Mouse (Mus musculus) T-helper 1 cell (primary cell): ENCODE results near the gene Gpank1.

Experiments used
- in situ Hi-C: fragments of 300-600 bp; cut with MboI, MseI; formaldehyde crosslinking; loops from one replicate; pipeline ENCODE4 v1.15.1; 2025; ENCODE audit warnings: high pct_unique_total_duplicates

Gpank1 gene

GRCm38 (mm10) chr17:35121143-35121799 lies at the start of gene Gpank1:
TSS of gene Gpank1 (plus strand) at chr17:35121455.
- in situ Hi-C loops = loop anchor here (25.0 kb wide), 1 partner anchor 484 kb away; the partner anchor contains the start of genes Atf6b, Fkbpl, Ppt2 and Prrt1

GRCm38 (mm10) chr17:35074097-35074496 lies 47.2 kb upstream of the Gpank1 start:
- in situ Hi-C loops = no loop called here

GRCm38 (mm10) chr17:35076507-35077176 lies 44.6 kb upstream of the Gpank1 start, which contains the start of gene Ly6g6e:
TSS of gene Ly6g6e (plus strand) at chr17:35076902.
- in situ Hi-C loops = no loop called here

- in situ Hi-C loops = no loop called here
Measured at GRCm38 (mm10) chr17:35077285-35077684, 44.0 kb upstream of the Gpank1 start.

- in situ Hi-C loops = no loop called here
Measured at GRCm38 (mm10) chr17:35077786-35078233, 43.4 kb upstream of the Gpank1 start, which contains the start of gene Ly6g6d. TSS of gene Ly6g6d (minus strand) at chr17:35078065.

- in situ Hi-C loops = no loop called here
Measured at GRCm38 (mm10) chr17:35079778-35080177, 41.5 kb upstream of the Gpank1 start.

- in situ Hi-C loops = no loop called here
Measured at GRCm38 (mm10) chr17:35080248-35080647, 41.0 kb upstream of the Gpank1 start.

GRCm38 (mm10) chr17:35080710-35081109 lies 40.5 kb upstream of the Gpank1 start:
- in situ Hi-C loops = no loop called here

- in situ Hi-C loops = no loop called here
Measured at GRCm38 (mm10) chr17:35082841-35083576, 38.2 kb upstream of the Gpank1 start.

- in situ Hi-C loops = no loop called here
Measured at GRCm38 (mm10) chr17:35083929-35084497, 37.2 kb upstream of the Gpank1 start.

GRCm38 (mm10) chr17:35085208-35085865 lies 35.9 kb upstream of the Gpank1 start, which contains the start of gene Ly6g6f:
TSS of gene Ly6g6f (minus strand) at chr17:35085610.
- in situ Hi-C loops = no loop called here

GRCm38 (mm10) chr17:35088151-35088550 lies 33.1 kb upstream of the Gpank1 start:
- in situ Hi-C loops = no loop called here

- in situ Hi-C loops = no loop called here
Measured at GRCm38 (mm10) chr17:35088825-35089644, 32.2 kb upstream of the Gpank1 start, which contains the start of gene Abhd16a. TSS of gene Abhd16a (plus strand) at chr17:35089263.

GRCm38 (mm10) chr17:35090166-35090932 lies 30.9 kb upstream of the Gpank1 start:
- in situ Hi-C loops = no loop called here

GRCm38 (mm10) chr17:35092403-35093198 lies 28.7 kb upstream of the Gpank1 start:
- in situ Hi-C loops = no loop called here

GRCm38 (mm10) chr17:35094475-35095365 lies 26.5 kb upstream of the Gpank1 start:
- in situ Hi-C loops = no loop called here

- in situ Hi-C loops = no loop called here
Measured at GRCm38 (mm10) chr17:35096597-35096996, 24.7 kb upstream of the Gpank1 start.
